Mouse (Mus musculus) adrenal gland, adult 8-10 months (tissue): Measurements from ENCODE around the gene Kcna7. TPM values are rescaled to one million over a fixed set of nuclear protein-coding genes. Genes with fewer than 3 reads are reported as not detected.

Source experiments
- microRNA-seq, 2 experiments: library from miRNA; unstranded; fragments of <30 nt; microRNA quantifications; one replicate each; pipeline ENCODE4 v1.2.0; 2022
- total RNA-seq, 4 experiments: library from RNA; stranded (reverse); gene quantifications; 2 replicates each; pipeline ENCODE4 v1.2.4; 2022

The Kcna7 gene
- total RNA-seq, 4 experiments from 2014 or later = not detected

Small RNA genes lying within 50 kb of the gene (microRNA-seq; reads per million reads assigned to microRNA genes)
- 0 reads per million in 2 experiments for gene Gm22133

Other genes with a start within 250 kb of the Kcna7 start
- 1 to 10 TPM in 1 of 4 experiments, under 1 TPM in 3; 0.46 to 1.1 (median 0.65) TPM for gene Slc17a7, start 241.7 kb upstream of the Kcna7 start, total RNA-seq
- not detected for gene Gfy, start 226.1 kb upstream of the Kcna7 start, total RNA-seq
- gene Pth2, start 224.7 kb upstream of the Kcna7 start, total RNA-seq = not detected
- gene Ccdc155, start 200.8 kb upstream of the Kcna7 start, total RNA-seq = 1 to 10 TPM in 1 of 4 experiments, under 1 TPM in 3; 0.12 to 1.2 (median 0.29) TPM
- gene Dkkl1, start 193.5 kb upstream of the Kcna7 start, total RNA-seq = not detected
- gene Tead2, start 189.9 kb upstream of the Kcna7 start, total RNA-seq = 10 to 100 TPM; 10.7 to 14.1 (median 12.0) TPM
- gene Cd37, start 166.5 kb upstream of the Kcna7 start, total RNA-seq = 10 to 100 TPM in 1 of 4 experiments, 1 to 10 TPM in 3; 4.9 to 11.2 (median 7.0) TPM
- gene Slc6a16, start 164.6 kb upstream of the Kcna7 start, total RNA-seq = under 1 TPM in 1 of 4 experiments, not detected in 3; 0.37 TPM
- gene Slc6a21, start 128.1 kb upstream of the Kcna7 start, total RNA-seq = under 1 TPM in 1 of 4 experiments, not detected in 3; 0.26 TPM
- 10 to 100 TPM in 2 of 4 experiments, 1 to 10 TPM in 2; 5.8 to 19.1 (median 10.4) TPM for gene Trpm4, start 71.9 kb upstream of the Kcna7 start, total RNA-seq
- under 1 TPM; 0.09 to 0.31 (median 0.26) TPM for gene Hrc, start 70.4 kb upstream of the Kcna7 start, total RNA-seq
- 1 to 10 TPM; 2.8 to 7.2 (median 4.7) TPM for gene Ppfia3, start 38.6 kb upstream of the Kcna7 start, total RNA-seq
- 10 to 100 TPM in 2 of 4 experiments, 1 to 10 TPM in 2; 1.8 to 14.1 (median 7.6) TPM for gene Lin7b, start 35.1 kb upstream of the Kcna7 start, total RNA-seq
- gene Snrnp70, start 9.9 kb upstream of the Kcna7 start, total RNA-seq = 100 to 1,000 TPM; 232 to 563 (median 376) TPM
- gene Ntf5, start 8.0 kb downstream of the Kcna7 start, total RNA-seq = under 1 TPM in 3 of 4 experiments, not detected in 1; 0.13 to 0.22 (median 0.20) TPM
- not detected for gene Lhb, start 15.2 kb downstream of the Kcna7 start, total RNA-seq
- gene Gys1, start 29.2 kb downstream of the Kcna7 start, total RNA-seq = 10 to 100 TPM; 28.5 to 33.9 (median 29.8) TPM
- gene Ruvbl2, start 32.4 kb downstream of the Kcna7 start, total RNA-seq = 10 to 100 TPM; 36.8 to 43.8 (median 38.8) TPM
- gene Ftl1, start 54.2 kb downstream of the Kcna7 start, total RNA-seq = 1,000 to 10,000 TPM; 1,223 to 1,354 (median 1,306) TPM
- gene Bax, start 61.2 kb downstream of the Kcna7 start, total RNA-seq = 100 to 1,000 TPM in 1 of 4 experiments, 10 to 100 TPM in 3; 71.7 to 105 (median 89.1) TPM
- gene Tulp2, start 76.2 kb downstream of the Kcna7 start, total RNA-seq = 1 to 10 TPM in 2 of 4 experiments, under 1 TPM in 2; 0.20 to 2.5 (median 0.94) TPM
- 10 to 100 TPM; 38.9 to 41.2 (median 40.2) TPM for gene Gm45808, start 81.2 kb downstream of the Kcna7 start, total RNA-seq
- 10 to 100 TPM; 65.1 to 80.0 (median 69.2) TPM for gene Dhdh, start 83.2 kb downstream of the Kcna7 start, total RNA-seq
- 100 to 1,000 TPM; 291 to 305 (median 294) TPM for gene Nucb1, start 104.8 kb downstream of the Kcna7 start, total RNA-seq
- gene Ppp1r15a, start 120.6 kb downstream of the Kcna7 start, total RNA-seq = 10 to 100 TPM; 29.2 to 62.8 (median 45.0) TPM
- 1 to 10 TPM; 3.1 to 6.9 (median 4.3) TPM for gene Plekha4, start 120.7 kb downstream of the Kcna7 start, total RNA-seq
- gene Hsd17b14, start 149.2 kb downstream of the Kcna7 start, total RNA-seq = 1 to 10 TPM in 2 of 4 experiments, under 1 TPM in 1, not detected in 1; 0.99 to 2.6 (median 2.1) TPM
- gene Bcat2, start 164.5 kb downstream of the Kcna7 start, total RNA-seq = 100 to 1,000 TPM; 191 to 306 (median 245) TPM
- gene Fgf21, start 209.8 kb downstream of the Kcna7 start, total RNA-seq = not detected
- not detected for gene Fut1, start 211.6 kb downstream of the Kcna7 start, total RNA-seq
- gene Izumo1, start 216.2 kb downstream of the Kcna7 start, total RNA-seq = under 1 TPM; 0.14 to 0.68 (median 0.38) TPM
- 10 to 100 TPM; 15.5 to 30.2 (median 21.4) TPM for gene Rasip1, start 221.8 kb downstream of the Kcna7 start, total RNA-seq
- 10 to 100 TPM in 1 of 4 experiments, 1 to 10 TPM in 3; 2.4 to 14.9 (median 3.6) TPM for gene Mamstr, start 234.3 kb downstream of the Kcna7 start, total RNA-seq